Mouse (Mus musculus): Measurements from ENCODE around the gene Park7. TPM values are rescaled to one million over a fixed set of nuclear protein-coding genes. Genes with fewer than 3 reads are reported as not detected.
"Not testable (repeated sequence)": the region's sequence is repeated elsewhere in the genome, so short reads cannot be mapped to it uniquely, and the experiment has no call there.

Gene Park7
- polyA plus RNA-seq, 1 experiment from 2014 or later: 231 TPM

GRCm38 (mm10) chr4:150875393-150875792 lies 38.8 kb downstream of the Park7 start:
- H3K4me3 ChIP-seq (ENCODE audit: low read depth, low read length): no peak overlapping the region
- 46% methylated on average over 10 of the region's 10 CpGs for WGBS
- H3K36me3 ChIP-seq (ENCODE audit: control insufficient read depth, insufficient read depth): peaks cover 6% of the 10 kb centered on the region; the same call in 1 of the 2 replicates
- H3K9ac ChIP-seq (ENCODE audit: low read depth, low read length): no peak overlapping the region
- peaks cover 16% of the 10 kb centered on the region for H3K9me3 ChIP-seq (ENCODE audit: control insufficient read depth)
- no peak for TF ChIP-seq CTCF (IDR thresholded peaks at IDR 0.05; ENCODE audit: low read depth)
- no peaks in the 10 kb centered on the region for H3K27me3 ChIP-seq (replicated peaks; ENCODE audit: control insufficient read depth, insufficient read depth, low read length)
- no peak for ATAC-seq
- 0 out of 2 replicates have a peak, but pooled peaks cover 3% of the 10 kb centered on the region for H3K4me1 ChIP-seq (replicated peaks; ENCODE audit: control insufficient read depth, insufficient read depth, low read length)
- H3K4me2 ChIP-seq (replicated peaks; ENCODE audit: low read depth): no peak overlapping the region
- no peak overlapping the region; the same call in 1 of the 2 replicates for H3K27ac ChIP-seq (ENCODE audit: low read depth, low read length)

GRCm38 (mm10) chr4:150874416-150874815 lies 39.8 kb downstream of the Park7 start:
- H3K27me3 ChIP-seq (replicated peaks; ENCODE audit: control insufficient read depth, insufficient read depth, low read length): not testable (repeated sequence)

GRCm38 (mm10) chr4:150872681-150873080 lies 41.6 kb downstream of the Park7 start:
- Histone ChIP-seq H3K9ac (ENCODE audit: low read depth, low read length) (no peak overlapping the region), H3K36me3 (ENCODE audit: control insufficient read depth, insufficient read depth) (peaks cover 19% of the 10 kb centered on the region; the same call in 1 of the 2 replicates), H3K27ac (ENCODE audit: low read depth, low read length) (no peak overlapping the region), H3K27me3 (replicated peaks; ENCODE audit: control insufficient read depth, insufficient read depth, low read length) (no peaks in the 10 kb centered on the region), H3K4me1 (replicated peaks; ENCODE audit: control insufficient read depth, insufficient read depth, low read length) (0 out of 2 replicates have a peak, but pooled peaks cover 3% of the 10 kb centered on the region), H3K4me2 (replicated peaks; ENCODE audit: low read depth) (no peak overlapping the region), H3K4me3 (ENCODE audit: low read depth, low read length) (no peak overlapping the region), H3K9me3 (ENCODE audit: control insufficient read depth) (no peaks in the 10 kb centered on the region)
- WGBS: 69% methylated on average over 8 of the region's 8 CpGs
- TF ChIP-seq CTCF (IDR thresholded peaks at IDR 0.05; ENCODE audit: low read depth): no peak
- no peak for ATAC-seq

More at GRCm38 (mm10) chr4:150874416-150874815, 39.8 kb downstream of the Park7 start:
- not testable (repeated sequence) for H3K36me3 ChIP-seq (ENCODE audit: control insufficient read depth, insufficient read depth); H3K4me1 ChIP-seq (replicated peaks; ENCODE audit: control insufficient read depth, insufficient read depth, low read length); H3K27ac ChIP-seq (ENCODE audit: low read depth, low read length); H3K9ac ChIP-seq (ENCODE audit: low read depth, low read length); ATAC-seq; H3K4me2 ChIP-seq (replicated peaks; ENCODE audit: low read depth); H3K4me3 ChIP-seq (ENCODE audit: low read depth, low read length)
- 63% methylated on average over 4 of the region's 4 CpGs for WGBS
- peaks cover 12% of the 10 kb centered on the region for H3K9me3 ChIP-seq (ENCODE audit: control insufficient read depth)

- H3K36me3 ChIP-seq (ENCODE audit: control insufficient read depth, insufficient read depth): peaks cover 23% of the 10 kb centered on the region; the same call in 1 of the 2 replicates
- peak overlapping the region; percentile 46; the same call in 1 of the 2 replicates for H3K27ac ChIP-seq (ENCODE audit: low read depth, low read length)
- 51% methylated on average over 9 of the region's 9 CpGs for WGBS
- H3K4me3 ChIP-seq (ENCODE audit: low read depth, low read length): no peak overlapping the region
- peak; percentile 5 for ATAC-seq
- TF ChIP-seq CTCF (IDR thresholded peaks at IDR 0.05; ENCODE audit: low read depth): no peak
- H3K4me2 ChIP-seq (replicated peaks; ENCODE audit: low read depth): no peak overlapping the region
- 0 out of 2 replicates have a peak, but pooled peaks cover 3% of the 10 kb centered on the region for H3K4me1 ChIP-seq (replicated peaks; ENCODE audit: control insufficient read depth, insufficient read depth, low read length)
- no peak overlapping the region for H3K9ac ChIP-seq (ENCODE audit: low read depth, low read length)
- H3K27me3 ChIP-seq (replicated peaks; ENCODE audit: control insufficient read depth, insufficient read depth, low read length): no peaks in the 10 kb centered on the region
- no peaks in the 10 kb centered on the region for H3K9me3 ChIP-seq (ENCODE audit: control insufficient read depth)
Observed at GRCm38 (mm10) chr4:150872139-150872651, 42.0 kb downstream of the Park7 start.

- H3K4me1 ChIP-seq (replicated peaks; ENCODE audit: control insufficient read depth, insufficient read depth, low read length): 0 out of 2 replicates have a peak, but pooled peaks cover 3% of the 10 kb centered on the region
- H3K27ac ChIP-seq (ENCODE audit: low read depth, low read length): peak overlapping the region; percentile 46; the same call in 1 of the 2 replicates
- peaks cover 29% of the 10 kb centered on the region for H3K36me3 ChIP-seq (ENCODE audit: control insufficient read depth, insufficient read depth)
- no peaks in the 10 kb centered on the region for H3K27me3 ChIP-seq (replicated peaks; ENCODE audit: control insufficient read depth, insufficient read depth, low read length)
- H3K4me3 ChIP-seq (ENCODE audit: low read depth, low read length): no peak overlapping the region
- peak; percentile 44 for ATAC-seq
- H3K9me3 ChIP-seq (ENCODE audit: control insufficient read depth): no peaks in the 10 kb centered on the region
- H3K9ac ChIP-seq (ENCODE audit: low read depth, low read length): no peak overlapping the region
- 38% methylated on average over 10 of the region's 10 CpGs for WGBS
- 0 out of 2 replicates have a peak overlapping the region, but pooled peaks have one; percentile 6 for H3K4me2 ChIP-seq (replicated peaks; ENCODE audit: low read depth)
- no peak for TF ChIP-seq CTCF (IDR thresholded peaks at IDR 0.05; ENCODE audit: low read depth)
Observed at GRCm38 (mm10) chr4:150871392-150872138, 42.7 kb downstream of the Park7 start.

- 0 out of 2 replicates have a peak, but pooled peaks cover 3% of the 10 kb centered on the region for H3K4me1 ChIP-seq (replicated peaks; ENCODE audit: control insufficient read depth, insufficient read depth, low read length)
- no peak overlapping the region for H3K4me3 ChIP-seq (ENCODE audit: low read depth, low read length)
- H3K27ac ChIP-seq (ENCODE audit: low read depth, low read length): no peak overlapping the region
- peaks cover 35% of the 10 kb centered on the region for H3K36me3 ChIP-seq (ENCODE audit: control insufficient read depth, insufficient read depth)
- no peaks in the 10 kb centered on the region for H3K9me3 ChIP-seq (ENCODE audit: control insufficient read depth)
- no peak for TF ChIP-seq CTCF (IDR thresholded peaks at IDR 0.05; ENCODE audit: low read depth)
- no peak overlapping the region for H3K4me2 ChIP-seq (replicated peaks; ENCODE audit: low read depth)
- no peak overlapping the region for H3K9ac ChIP-seq (ENCODE audit: low read depth, low read length)
- ATAC-seq: no peak
- 74% methylated on average over 13 of the region's 13 CpGs for WGBS
- H3K27me3 ChIP-seq (replicated peaks; ENCODE audit: control insufficient read depth, insufficient read depth, low read length): no peaks in the 10 kb centered on the region
Observed at GRCm38 (mm10) chr4:150870963-150871391, 43.3 kb downstream of the Park7 start.
